Mouse (Mus musculus) neural tube, embryonic 11.5 days (tissue): ENCODE measurements around the gene Lsm4. TPM values are rescaled to one million over a fixed set of nuclear protein-coding genes. Genes with fewer than 3 reads are reported as not detected.
A peak's percentile ranks its signal among the peaks of the same experiment; 100 is the strongest.

ENCODE experiments used
- ATAC-seq: fragments of 200-750 bp; cut with Nextera tagmentation; 2 replicates; pipeline ENCODE4 v1.8.0; 2017; ENCODE audit warnings: moderate number of reproducible peaks, mild to moderate bottlenecking, moderate TSS enrichment, moderate library complexity; ENCODE audit not compliant: insufficient read depth, low FRiP score, low TSS enrichment
- DNase-seq: peaks from one replicate; pipeline ENCODE4 v3.0.0-alpha.2; 2015; ENCODE audit warnings: low spot score
- H3K27ac ChIP-seq: fragments of 300-500 bp; sonication (generic); 2 replicates; pipeline ENCODE4 v1.5.1; 2014; ENCODE audit warnings: low read depth, mild to moderate bottlenecking, low read length
- H3K27me3 ChIP-seq: fragments of 300-500 bp; sonication (generic); 2 replicates; pipeline ENCODE4 v1.6.1; 2014; ENCODE audit warnings: mild to moderate bottlenecking, low read length, mixed read lengths; ENCODE audit not compliant: control insufficient read depth, insufficient read depth
- H3K36me3 ChIP-seq: fragments of 300-500 bp; sonication (generic); 2 replicates; pipeline ENCODE4 v1.6.1; 2014; ENCODE audit warnings: mild to moderate bottlenecking, low read length, moderate library complexity, mixed read lengths; ENCODE audit not compliant: control insufficient read depth, insufficient read depth
- H3K4me1 ChIP-seq: fragments of 300-500 bp; sonication (generic); 2 replicates; pipeline ENCODE4 v1.6.1; 2014; ENCODE audit warnings: low read length, mixed read lengths; ENCODE audit not compliant: control insufficient read depth, insufficient read depth
- H3K4me2 ChIP-seq: fragments of 300-500 bp; sonication (generic); 2 replicates; pipeline ENCODE4 v1.6.1; 2014; ENCODE audit warnings: low read depth, mild to moderate bottlenecking, moderate library complexity
- H3K4me3 ChIP-seq: fragments of 300-500 bp; sonication (generic); 2 replicates; pipeline ENCODE4 v1.5.1; 2014; ENCODE audit warnings: low read depth, low read length
- H3K9ac ChIP-seq: fragments of 300-500 bp; sonication (generic); 2 replicates; pipeline ENCODE4 v1.6.1; 2014; ENCODE audit warnings: mild to moderate bottlenecking, low read length
- H3K9me3 ChIP-seq: fragments of 300-500 bp; sonication (generic); 2 replicates; pipeline ENCODE4 v1.6.1; 2016; ENCODE audit warnings: low read length; ENCODE audit not compliant: control insufficient read depth
- WGBS: fragments of 180-500 bp; shearing (Covaris S2); extraction: QIAGEN DNeasy Blood & Tissue Kit; methylation state at CpG from one replicate; pipeline ENCODE4 v1.1.7; 2014; 5-methylcytosine and 5-hydroxymethylcytosine counted together
- polyA plus RNA-seq: library from polyadenylated mRNA; unstranded; fragments of >200 nt; fragmentation: Nextera tagmentation; extraction: Ambion mirVana; gene quantifications from 2 replicates; pipeline ENCODE4 v1.2.1, GENCODE M21; 2014

The Lsm4 gene
- polyA plus RNA-seq, 1 experiment from 2014 or later, result 298 TPM

- H3K4me1 ChIP-seq, result peaks cover 9% of the 10 kb centered on the region
- H3K27ac ChIP-seq, result no peak within 1 kb of the TSS
- no peaks in the 10 kb centered on the region for H3K36me3 ChIP-seq
- no peaks in the 10 kb centered on the region for H3K27me3 ChIP-seq
- WGBS, result 88% methylated on average over 3 of the region's 3 CpGs
- no peaks in the 10 kb centered on the region for H3K9me3 ChIP-seq
- peak within 1 kb of the TSS; percentile 10 for H3K4me3 ChIP-seq
- no peak within 1 kb of the TSS for H3K9ac ChIP-seq
- DNase-seq, result no peak
- peak within 1 kb of the TSS; percentile 49 for H3K4me2 ChIP-seq
- ATAC-seq, result no peak
Observed at GRCm38 (mm10) chr8:70703287-70703686, 30.2 kb downstream of the Lsm4 start, which contains the start of gene Iqcn. TSS of gene Iqcn (plus strand) at chr8:70703457.

- H3K27ac ChIP-seq, result no peak overlapping the region
- H3K9me3 ChIP-seq, result no peaks in the 10 kb centered on the region
- no peaks in the 10 kb centered on the region for H3K36me3 ChIP-seq
- no peaks in the 10 kb centered on the region for H3K4me1 ChIP-seq
- WGBS, result 88% methylated on average over 14 of the region's 14 CpGs
- no peaks in the 10 kb centered on the region for H3K27me3 ChIP-seq
- no peak for ATAC-seq
- no peak for DNase-seq
- no peak overlapping the region for H3K4me3 ChIP-seq
- no peak overlapping the region for H3K4me2 ChIP-seq
- H3K9ac ChIP-seq, result no peak overlapping the region
Observed at GRCm38 (mm10) chr8:70708281-70708680, 35.2 kb downstream of the Lsm4 start.

GRCm38 (mm10) chr8:70709794-70710193 lies 36.7 kb downstream of the Lsm4 start:
- DNase-seq, result no peak
- H3K4me3 ChIP-seq, result no peak overlapping the region
- H3K27me3 ChIP-seq, result no peaks in the 10 kb centered on the region
- no peaks in the 10 kb centered on the region for H3K9me3 ChIP-seq
- ATAC-seq, result no peak
- no peak overlapping the region for H3K4me2 ChIP-seq
- no peaks in the 10 kb centered on the region for H3K36me3 ChIP-seq
- H3K4me1 ChIP-seq, result no peaks in the 10 kb centered on the region
- 92% methylated on average over 9 of the region's 9 CpGs for WGBS
- H3K27ac ChIP-seq, result no peak overlapping the region
- no peak overlapping the region for H3K9ac ChIP-seq

GRCm38 (mm10) chr8:70710296-70710695 lies 37.2 kb downstream of the Lsm4 start:
- H3K27me3 ChIP-seq, result no peaks in the 10 kb centered on the region
- no peak for DNase-seq
- H3K4me2 ChIP-seq, result no peak overlapping the region
- no peaks in the 10 kb centered on the region for H3K36me3 ChIP-seq
- no peaks in the 10 kb centered on the region for H3K4me1 ChIP-seq
- no peak overlapping the region for H3K9ac ChIP-seq
- no peaks in the 10 kb centered on the region for H3K9me3 ChIP-seq
- H3K4me3 ChIP-seq, result no peak overlapping the region
- no peak overlapping the region for H3K27ac ChIP-seq
- 94% methylated on average over 1 of the region's 1 CpGs for WGBS
- no peak for ATAC-seq

- no peak overlapping the region for H3K4me3 ChIP-seq
- no peak overlapping the region for H3K27ac ChIP-seq
- H3K4me2 ChIP-seq, result no peak overlapping the region
- 87% methylated on average over 11 of the region's 11 CpGs for WGBS
- no peak overlapping the region for H3K9ac ChIP-seq
- no peaks in the 10 kb centered on the region for H3K4me1 ChIP-seq
- H3K9me3 ChIP-seq, result no peaks in the 10 kb centered on the region
- ATAC-seq (no peak), DNase-seq (no peak)
- H3K36me3 ChIP-seq, result no peaks in the 10 kb centered on the region
- no peaks in the 10 kb centered on the region for H3K27me3 ChIP-seq
Observed at GRCm38 (mm10) chr8:70711041-70711440, 38.0 kb downstream of the Lsm4 start.

- Histone ChIP-seq H3K4me2 (no peak overlapping the region), H3K9ac (no peak overlapping the region), H3K9me3 (no peaks in the 10 kb centered on the region), H3K36me3 (no peaks in the 10 kb centered on the region), H3K4me1 (no peaks in the 10 kb centered on the region), H3K27ac (no peak overlapping the region), H3K4me3 (no peak overlapping the region), H3K27me3 (no peaks in the 10 kb centered on the region)
- ATAC-seq, result no peak
- DNase-seq, result no peak
- WGBS, result 79% methylated on average over 7 of the region's 7 CpGs
Observed at GRCm38 (mm10) chr8:70713991-70714390, 40.9 kb downstream of the Lsm4 start.

GRCm38 (mm10) chr8:70715086-70715485 lies 42.0 kb downstream of the Lsm4 start:
- Histone ChIP-seq H3K4me2 (no peak overlapping the region), H3K4me1 (no peaks in the 10 kb centered on the region), H3K27ac (no peak overlapping the region), H3K36me3 (no peaks in the 10 kb centered on the region), H3K4me3 (no peak overlapping the region), H3K27me3 (no peaks in the 10 kb centered on the region), H3K9me3 (no peaks in the 10 kb centered on the region), H3K9ac (no peak overlapping the region)
- ATAC-seq, result no peak
- no peak for DNase-seq
- 55% methylated on average over 2 of the region's 2 CpGs for WGBS

GRCm38 (mm10) chr8:70716521-70717400 lies 43.7 kb downstream of the Lsm4 start:
- Histone ChIP-seq H3K4me1 (no peaks in the 10 kb centered on the region), H3K27me3 (no peaks in the 10 kb centered on the region), H3K9ac (no peak overlapping the region), H3K4me3 (no peak overlapping the region), H3K9me3 (no peaks in the 10 kb centered on the region), H3K4me2 (no peak overlapping the region), H3K36me3 (no peaks in the 10 kb centered on the region), H3K27ac (no peak overlapping the region)
- DNase-seq, result no peak
- 85% methylated on average over 40 of the region's 40 CpGs for WGBS
- ATAC-seq, result no peak

- peak; percentile 54 for DNase-seq
- WGBS, result 1% methylated on average over 18 of the region's 19 CpGs
- H3K4me1 ChIP-seq, result no peaks in the 10 kb centered on the region
- no peaks in the 10 kb centered on the region for H3K27me3 ChIP-seq
- no peak within 1 kb of the TSS for H3K27ac ChIP-seq
- no peak within 1 kb of the TSS for H3K9ac ChIP-seq
- H3K4me3 ChIP-seq, result no peak within 1 kb of the TSS
- H3K4me2 ChIP-seq, result no peak within 1 kb of the TSS
- no peak for ATAC-seq
- H3K36me3 ChIP-seq, result no peaks in the 10 kb centered on the region
- H3K9me3 ChIP-seq, result no peaks in the 10 kb centered on the region
Observed at GRCm38 (mm10) chr8:70718297-70718696, 45.2 kb downstream of the Lsm4 start, which contains the start of gene Gm3336. TSS of gene Gm3336 (plus strand) at chr8:70718543.
